Mouse (Mus musculus) left cerebral cortex, postnatal 10 days (tissue): Measurements from ENCODE around the gene 4833420G17Rik. TPM values are rescaled to one million over a fixed set of nuclear protein-coding genes. Genes with fewer than 3 reads are reported as not detected.
"Not testable (repeated sequence)": the region's sequence is repeated elsewhere in the genome, so short reads cannot be mapped to it uniquely, and the experiment has no call there.

Source experiments
- DNase-seq, 2 experiments: peaks; one replicate each; pipeline ENCODE4 v3.0.0; 2021 to 2022; ENCODE audit warnings: low spot score in 2 of 2, mixed read lengths in 1 of 2; ENCODE audit errors: extremely low spot score in 1 of 2
- intact Hi-C: fragments of 180-260 bp; cut with DNase I; formaldehyde crosslinking; loops from one replicate; pipeline ENCODE4 v1.15.1; 2025
- total RNA-seq, 2 experiments: library from RNA; stranded (reverse); gene quantifications; 2 replicates each; pipeline ENCODE4 v1.2.3; 2021

Gene 4833420G17Rik
- 10 to 100 TPM; 22.3 to 22.8 TPM for total RNA-seq

DNA sequence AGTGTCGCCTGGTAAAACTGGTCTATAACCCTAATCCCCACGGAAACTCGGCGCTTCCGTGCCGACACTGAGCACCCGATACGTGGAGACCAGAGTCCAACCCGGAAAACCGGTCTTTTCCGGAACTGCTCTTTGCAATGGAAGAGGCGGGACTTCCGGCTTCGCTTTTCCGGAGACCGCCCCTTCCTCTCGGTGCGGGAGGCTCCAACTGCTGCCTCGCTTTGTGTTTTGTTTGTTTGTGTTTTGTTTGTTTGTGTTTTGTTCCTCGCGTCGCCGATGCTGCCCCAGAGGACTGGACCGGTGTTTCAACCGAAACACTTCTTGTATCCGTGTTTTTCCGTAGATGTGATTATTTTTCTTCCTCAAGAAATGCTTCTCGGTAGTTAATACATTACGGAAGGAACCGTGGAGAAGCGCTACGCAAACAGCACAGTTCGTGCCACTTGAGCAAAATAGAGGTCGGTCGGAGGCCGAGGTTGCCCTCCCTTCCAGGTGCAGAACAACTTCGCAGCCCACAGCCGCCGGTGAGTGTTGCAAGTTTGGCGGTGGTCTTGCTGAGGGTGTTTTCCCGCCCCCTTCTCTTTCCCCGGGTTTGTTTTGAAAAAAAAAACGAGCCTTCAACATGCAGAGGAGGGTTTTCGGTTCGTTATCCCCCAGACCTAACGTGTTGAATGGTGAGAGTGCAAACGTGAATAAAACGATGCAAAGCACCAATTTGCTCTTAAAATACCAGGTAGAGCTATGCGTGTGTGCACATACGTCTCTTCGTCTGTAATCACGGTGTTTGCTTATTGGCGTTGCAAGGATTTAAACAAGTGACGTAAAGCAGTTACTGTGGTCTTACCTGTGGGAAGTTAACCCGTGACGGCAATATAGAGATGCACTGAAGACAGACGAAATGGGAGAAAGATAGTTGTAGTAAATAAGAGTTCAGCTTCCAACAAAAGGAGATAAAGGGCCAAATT is at the start of gene 4833420G17Rik:
4833420G17Rik (plus strand) TSS at position 173 of the 965 bp plus-strand sequence.
- intact Hi-C loops, result no loop called here

GRCm38 (mm10) chr13:119413026-119413425 is 49.5 kb upstream of the 4833420G17Rik start:
- no peak for DNase-seq
- intact Hi-C loops, result no loop called here

More for the DNA sequence above, at the start of gene 4833420G17Rik:
- peak; percentile 79 to 92 for DNase-seq

GRCm38 (mm10) chr13:119418479-119418878 is 44.1 kb upstream of the 4833420G17Rik start:
- intact Hi-C loops, result no loop called here
- DNase-seq, result no peak

- DNase-seq, result no peak
- intact Hi-C loops, result no loop called here
These were observed 32.4 kb upstream of the 4833420G17Rik start for GRCm38 (mm10) chr13:119430164-119430563.

- DNase-seq, result no peak
These were observed 30.5 kb upstream of the 4833420G17Rik start for GRCm38 (mm10) chr13:119432041-119432440.

GRCm38 (mm10) chr13:119434359-119434758 is 28.2 kb upstream of the 4833420G17Rik start:
- no peak for DNase-seq
- intact Hi-C loops, result no loop called here

More at GRCm38 (mm10) chr13:119432041-119432440, 30.5 kb upstream of the 4833420G17Rik start:
- intact Hi-C loops, result no loop called here

DNA sequence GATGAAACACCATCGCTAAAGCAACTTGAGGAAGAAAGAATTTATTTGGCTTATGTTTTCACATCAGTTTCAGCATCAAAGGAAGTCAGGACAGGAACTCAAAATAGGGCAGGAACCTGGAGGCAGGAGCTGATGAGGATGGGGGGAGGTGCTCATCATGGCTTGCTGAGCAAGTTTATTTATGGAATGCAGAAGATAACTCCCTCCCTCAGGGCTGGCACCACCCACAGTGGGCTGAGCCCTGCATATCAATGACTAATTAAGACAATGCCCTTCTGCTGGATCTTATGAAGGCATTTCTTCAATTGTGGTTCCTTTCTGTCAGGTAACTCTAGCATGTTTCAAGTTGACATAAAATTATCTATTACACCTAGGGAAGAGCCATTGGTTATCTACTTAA is 20.3 kb upstream of the 4833420G17Rik start:
- intact Hi-C loops, result no loop called here
- no peak for DNase-seq

DNA sequence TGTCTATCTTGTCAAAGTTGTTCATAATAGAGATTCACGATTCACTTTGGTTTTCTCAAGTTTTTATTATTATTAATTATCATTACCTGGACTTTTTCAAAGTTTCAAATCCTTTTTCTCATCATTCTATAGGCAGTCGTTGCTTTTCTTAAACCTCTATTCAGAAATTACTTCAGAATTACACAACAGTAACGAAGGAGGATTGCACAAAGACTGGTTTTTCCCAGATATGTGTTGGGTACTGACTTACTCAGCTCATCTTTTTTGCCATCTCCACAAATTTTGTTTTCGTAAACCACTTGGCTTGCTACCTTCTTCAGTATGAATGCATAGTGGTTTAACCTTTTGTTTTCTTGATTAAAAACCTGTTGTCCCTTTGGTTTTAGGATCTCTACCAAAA is 9.0 kb upstream of the 4833420G17Rik start:
- intact Hi-C loops, result no loop called here
- DNase-seq, result no peak

DNA sequence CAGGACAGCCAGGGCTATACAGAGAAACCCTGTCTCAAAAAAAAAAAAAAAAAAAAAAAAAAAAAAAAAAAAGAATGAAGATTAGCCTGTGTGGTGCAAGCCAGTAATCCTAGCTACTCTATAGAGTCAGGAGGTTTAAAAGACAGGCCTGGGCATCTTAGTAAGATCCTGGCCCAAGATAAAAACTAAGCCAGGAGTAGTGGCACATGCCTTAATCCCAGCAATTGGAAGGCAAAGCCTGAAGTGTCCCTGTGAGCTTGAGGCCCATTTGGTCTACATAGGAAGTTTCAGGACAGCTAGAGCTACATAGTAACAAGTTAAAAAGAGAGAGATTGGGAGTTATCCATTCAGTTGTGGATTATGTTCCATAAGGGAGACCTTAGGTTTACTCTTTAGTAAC is 7.5 kb upstream of the 4833420G17Rik start:
- DNase-seq, result no peak
- intact Hi-C loops, result no loop called here

- no peak for DNase-seq
- intact Hi-C loops, result no loop called here
These were observed 6.2 kb upstream of the 4833420G17Rik start for GRCm38 (mm10) chr13:119456342-119456741.

GRCm38 (mm10) chr13:119461900-119462595 is 520 bp upstream of the 4833420G17Rik start:
- DNase-seq, result no peak
- intact Hi-C loops, result no loop called here

GRCm38 (mm10) chr13:119476631-119477030 is 14.1 kb downstream of the 4833420G17Rik start:
- intact Hi-C loops, result no loop called here
- DNase-seq, result no peak

DNA sequence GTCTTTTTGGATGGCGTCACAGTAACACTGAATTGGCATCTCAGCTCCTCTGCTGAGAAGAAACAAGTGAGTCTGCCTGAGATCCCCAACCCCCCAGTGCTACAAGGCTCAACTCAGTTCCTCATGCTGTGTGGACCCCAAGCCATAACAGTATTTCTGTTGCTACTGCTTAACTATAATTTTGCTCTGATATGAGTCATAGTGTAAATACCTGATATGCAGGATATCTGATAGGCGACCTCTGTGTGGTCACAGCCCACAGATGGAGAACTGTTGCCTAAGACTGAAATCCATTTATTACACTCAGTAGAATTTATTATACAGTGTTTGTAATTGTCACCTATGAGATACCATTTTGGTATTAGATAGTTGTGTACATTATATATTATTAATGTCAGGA is 15.2 kb downstream of the 4833420G17Rik start:
- DNase-seq, result no peak
- intact Hi-C loops, result no loop called here

GRCm38 (mm10) chr13:119487354-119487753 is 24.8 kb downstream of the 4833420G17Rik start:
- intact Hi-C loops, result no loop called here
- DNase-seq, result no peak

DNA sequence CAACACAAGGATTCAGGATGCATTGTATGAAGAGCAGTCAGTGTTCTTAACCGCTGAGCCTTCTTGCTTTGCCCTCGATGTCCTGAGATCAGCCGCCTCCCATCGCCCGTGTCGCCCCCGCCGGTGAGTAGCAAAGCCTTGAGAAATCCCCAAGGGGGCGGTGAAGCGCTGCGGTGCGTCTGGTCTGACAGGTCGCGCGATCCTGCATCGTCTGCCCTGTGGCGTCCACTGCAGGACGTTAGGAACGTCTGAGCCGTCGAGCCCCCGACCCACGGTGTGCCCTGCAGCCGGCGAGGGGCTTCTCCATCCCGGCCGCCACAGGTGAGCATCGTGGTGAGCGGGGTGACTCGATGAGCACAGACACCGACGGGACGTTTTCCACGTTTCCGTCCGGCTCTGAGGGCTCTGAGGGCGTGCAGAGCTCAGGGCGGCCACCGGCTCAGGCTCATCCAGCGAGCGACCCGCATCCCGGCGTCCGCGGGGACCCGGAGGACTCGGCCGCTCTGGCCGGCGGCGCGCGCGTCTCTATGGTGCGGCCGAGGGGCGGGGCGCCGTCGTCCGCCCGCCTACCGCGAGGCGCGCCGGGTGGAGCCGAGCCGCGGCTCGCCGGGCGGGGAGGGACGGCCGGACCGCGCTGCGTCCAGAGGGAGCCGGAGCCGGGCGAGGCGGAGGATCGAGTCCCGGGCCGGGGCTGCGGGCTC is 25.5 kb downstream of the 4833420G17Rik start, which contains the start of the genes Tmem267 and 3110070M22Rik:
Tmem267 (plus strand) TSS at position 160 of the 701 bp plus-strand sequence.
3110070M22Rik (minus strand) TSS at position 504 of the 701 bp plus-strand sequence.
- intact Hi-C loops, result no loop called here

DNA sequence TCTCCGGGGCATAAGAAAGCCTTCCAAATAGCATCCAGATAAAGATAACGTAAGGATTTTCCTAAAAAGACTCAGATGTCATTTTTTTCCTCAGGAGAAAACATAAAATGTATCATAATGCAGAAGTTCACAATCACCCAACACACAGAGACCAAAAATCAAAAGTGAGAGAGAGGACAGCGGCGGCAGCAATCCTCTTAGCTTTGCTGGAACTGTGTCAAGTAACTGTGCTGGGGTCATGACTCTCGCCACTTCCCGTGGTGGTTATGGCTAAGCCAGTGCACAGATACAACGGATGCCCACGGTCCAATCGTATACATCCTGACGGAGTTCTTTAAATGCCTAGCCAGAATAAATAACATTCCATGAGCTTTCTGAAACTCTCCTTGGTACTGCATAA is 29.5 kb downstream of the 4833420G17Rik start:
- intact Hi-C loops, DNase-seq: not testable (repeated sequence)

More for the DNA sequence above, 25.5 kb downstream of the 4833420G17Rik start, which contains the start of the genes Tmem267 and 3110070M22Rik:
- DNase-seq, result peak; percentile 67 to 93

- intact Hi-C loops, DNase-seq: not testable (repeated sequence)
These were observed 32.4 kb downstream of the 4833420G17Rik start for GRCm38 (mm10) chr13:119494938-119495337.
